Mouse (Mus musculus) heart, postnatal 36 days (tissue): ENCODE measurements at regions not wholly inside any gene's neighbourhood (a gene's known extent, or its start where the extent isn't known, plus 50 kb on each side); places are given as distances from the start of the nearest gene placed in this dataset.
"Not testable (repeated sequence)": the region's sequence is repeated elsewhere in the genome, so short reads cannot be mapped to it uniquely, and the experiment has no call there.

Experiments used
- DNase-seq, 2 experiments: peaks; one replicate each; pipeline ENCODE4 v3.0.0; 2021 to 2022
- intact Hi-C: fragments of 180-260 bp; cut with DNase I; formaldehyde crosslinking; loops from one replicate; pipeline ENCODE4 v1.15.1; 2025

DNA sequence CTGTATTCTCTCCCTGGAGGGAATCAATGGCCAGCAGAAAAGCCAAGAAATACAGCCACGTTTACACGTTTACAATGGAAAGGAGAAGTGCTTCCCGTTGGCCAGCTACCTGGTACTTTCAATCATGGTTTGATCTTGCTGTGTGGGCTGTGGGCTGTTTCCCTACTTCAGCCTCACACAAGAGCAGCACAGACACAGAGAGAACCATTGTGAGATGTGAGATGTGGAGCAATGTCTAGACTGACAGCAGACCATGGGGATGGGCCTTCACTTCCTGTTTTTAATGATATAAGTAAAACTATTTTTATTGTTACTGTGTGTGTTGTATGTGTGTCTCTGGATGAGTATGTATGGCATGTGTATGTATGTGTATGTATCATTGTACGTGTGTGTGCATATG lies 156.2 kb downstream of the Mterf1b start:
- no peak for DNase-seq
- intact Hi-C loops: no loop called here

DNA sequence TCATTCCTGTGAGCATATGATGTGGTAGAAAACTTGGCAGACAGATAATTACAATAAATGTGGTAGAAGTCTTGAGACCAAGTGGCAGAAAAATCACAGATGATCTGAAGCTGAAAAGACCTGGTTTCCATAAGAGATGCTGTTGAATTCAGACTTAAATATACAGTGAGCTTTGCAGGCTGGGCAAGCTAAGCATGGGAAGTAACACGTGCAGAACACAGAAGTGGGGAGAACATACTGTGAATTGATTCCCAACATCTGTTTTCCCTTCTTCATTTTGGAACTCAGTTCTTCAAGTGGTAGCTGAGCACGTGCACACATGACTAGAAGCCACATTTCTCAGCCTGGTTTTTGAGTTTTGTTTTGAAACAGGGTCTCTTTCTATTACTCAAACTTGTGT lies 157.8 kb downstream of the Mterf1b start:
- DNase-seq: no peak
- intact Hi-C loops: no loop called here

DNA sequence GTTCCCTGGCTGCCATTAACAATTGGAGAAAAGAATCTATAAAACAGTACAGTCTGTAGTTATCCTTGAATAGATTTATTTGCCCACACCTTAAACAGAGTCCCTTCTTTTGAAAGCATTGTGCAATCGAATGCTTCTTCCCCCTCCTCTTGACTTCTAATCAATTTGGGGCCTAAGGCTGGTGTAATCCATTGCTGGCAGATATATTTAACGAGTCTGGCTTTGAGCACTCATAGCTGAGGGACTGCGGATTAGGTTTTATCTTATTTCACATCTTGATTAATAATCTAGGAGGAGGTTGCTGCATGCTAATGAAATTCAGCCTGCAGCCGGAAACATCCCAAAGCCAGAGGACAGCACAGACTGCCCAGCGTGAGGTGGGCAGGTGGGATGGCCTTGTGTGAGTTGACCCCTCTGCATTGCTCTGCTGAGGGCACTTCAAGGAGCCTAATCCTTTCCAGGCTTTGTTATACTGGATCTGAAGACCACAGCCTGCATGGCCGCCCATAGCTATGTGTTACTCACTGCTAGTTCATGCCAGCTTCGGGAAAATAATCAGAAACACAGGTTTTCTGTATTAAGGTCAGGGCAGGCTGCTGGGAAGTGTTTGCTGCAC lies 163.6 kb downstream of the Mterf1b start:
- no peak for DNase-seq
- intact Hi-C loops: no loop called here

DNA sequence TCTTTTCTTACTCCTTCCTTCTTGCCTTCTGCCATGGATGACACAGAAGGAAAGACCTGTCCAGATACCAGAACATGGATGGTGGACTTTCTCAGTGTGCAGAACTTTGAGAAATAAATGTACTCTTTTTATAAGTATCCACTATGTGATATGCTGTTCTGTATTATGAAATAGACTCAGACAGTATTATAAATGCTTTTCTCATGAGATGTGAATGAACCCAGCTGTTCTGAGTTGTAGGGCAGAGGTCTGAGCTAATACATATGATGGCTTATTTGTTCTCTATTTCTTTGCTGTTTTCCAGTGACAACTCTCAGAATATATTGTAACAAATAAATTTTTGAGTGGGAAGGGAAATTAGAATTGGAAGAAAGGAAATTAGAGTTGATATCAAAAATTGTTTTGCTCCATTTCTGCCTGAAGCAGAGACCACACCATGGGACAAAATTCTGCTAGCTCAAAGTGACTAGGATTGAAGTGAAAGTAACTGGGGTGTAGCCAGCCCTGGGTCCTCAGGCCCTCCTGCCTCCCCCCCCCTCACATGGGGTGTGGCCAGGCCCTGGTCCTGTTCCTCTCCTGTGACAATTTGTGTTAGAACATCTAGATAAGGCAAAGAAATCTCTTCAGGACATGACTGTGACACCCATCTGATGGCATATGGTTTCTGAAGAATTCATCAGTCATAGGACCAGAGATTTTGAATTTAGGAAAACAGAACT lies 164.5 kb downstream of the Mterf1b start:
- intact Hi-C loops, DNase-seq: not testable (repeated sequence)

DNA sequence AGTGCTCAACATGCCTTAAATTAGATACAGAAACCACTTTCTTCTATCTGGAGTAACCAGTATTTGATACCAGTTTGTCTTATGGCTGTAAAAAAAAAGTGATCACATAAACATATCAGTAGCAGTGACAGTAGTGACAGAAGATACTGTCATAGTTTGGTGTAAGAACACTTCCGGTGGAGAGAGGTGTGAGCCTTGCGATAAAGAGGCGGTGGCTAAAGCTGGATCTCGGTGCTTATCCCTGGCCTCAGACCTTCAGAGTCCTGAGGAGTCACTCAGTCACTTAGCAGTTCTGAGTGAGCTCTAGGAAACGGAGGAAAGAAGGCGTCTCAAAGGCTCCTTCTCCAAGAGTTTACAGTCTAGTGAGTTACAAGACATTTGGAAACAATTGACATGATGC lies 169.4 kb downstream of the Mterf1b start:
- intact Hi-C loops, DNase-seq: not testable (repeated sequence)

DNA sequence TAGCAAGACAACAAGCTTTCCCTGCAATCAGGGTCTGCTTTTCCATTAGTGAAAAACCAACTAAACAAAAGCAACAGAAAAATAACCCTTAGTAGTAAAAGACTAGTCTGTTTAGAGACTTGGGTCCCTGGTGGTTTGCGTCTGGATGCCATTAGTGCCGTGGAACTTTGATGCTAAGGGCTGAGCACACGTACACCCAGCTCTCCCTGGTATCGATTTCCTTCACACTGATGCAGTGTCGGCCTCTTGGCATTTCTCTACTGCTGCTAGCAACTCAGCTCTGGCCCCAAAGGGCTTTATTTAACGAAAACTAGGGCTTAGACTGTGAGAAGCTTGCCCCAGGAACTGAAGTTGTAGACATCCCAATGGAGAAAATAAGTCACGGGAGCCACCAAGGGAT lies 192.6 kb downstream of the Mterf1b start:
- intact Hi-C loops: loop anchor here (10.0 kb wide), 1 partner anchor 220 kb away; no protein-coding TSS in a partner anchor

DNA sequence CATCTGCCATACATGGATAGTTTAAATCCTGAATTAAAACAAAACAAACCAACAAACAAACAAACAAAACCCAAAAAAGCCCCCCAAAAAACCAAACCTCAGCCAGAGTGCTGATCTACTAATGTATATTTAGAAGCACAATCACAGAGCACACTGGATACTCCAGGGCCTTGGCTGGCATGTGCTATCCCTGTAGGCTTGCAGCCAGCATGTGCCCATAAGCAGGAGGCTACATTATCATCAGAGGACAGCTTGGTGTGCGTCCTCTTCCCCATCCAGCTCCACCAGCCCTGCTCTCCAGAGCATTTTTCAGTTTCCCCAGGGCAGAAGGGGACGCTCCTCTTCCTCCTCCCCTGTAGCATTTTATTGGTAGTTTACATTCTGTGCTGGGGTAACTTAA lies 198.9 kb downstream of the Mterf1b start:
- intact Hi-C loops: no loop called here
- DNase-seq: no peak

More for the DNA sequence above, 192.6 kb downstream of the Mterf1b start:
- not testable (repeated sequence) for DNase-seq

DNA sequence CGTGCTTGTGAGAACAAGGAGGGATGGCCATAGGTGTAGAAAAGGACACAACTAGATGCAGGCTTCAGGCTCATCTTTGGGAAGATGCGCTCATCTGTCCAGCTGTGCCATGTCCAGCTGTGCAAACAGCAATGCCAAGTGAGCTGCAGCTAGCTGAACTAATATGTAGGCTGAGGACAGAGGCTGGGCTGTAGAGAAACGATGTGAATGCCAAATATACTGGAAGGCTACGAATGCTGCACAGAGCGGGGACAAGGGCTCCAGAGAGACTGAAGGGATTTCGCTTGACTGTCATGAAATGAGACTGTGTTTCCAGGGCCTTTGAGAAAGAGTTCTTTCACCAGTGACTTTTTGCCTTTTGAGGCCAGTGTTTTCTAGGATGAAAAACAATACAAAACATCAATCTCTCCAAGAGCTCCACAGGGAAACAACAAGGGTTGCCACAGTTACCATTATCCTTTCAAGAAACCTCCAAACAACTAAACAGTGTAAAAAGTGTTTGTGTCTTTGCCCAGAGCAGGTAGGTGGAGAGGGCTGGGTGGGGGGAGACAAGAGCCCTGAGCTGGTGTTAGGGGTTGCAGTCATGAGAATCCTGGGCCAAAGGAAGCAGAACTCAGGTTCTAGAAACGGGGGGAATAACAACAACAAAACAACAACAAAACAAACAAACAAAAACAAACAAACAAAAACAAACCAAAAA lies 202.3 kb downstream of the Mterf1b start:
- intact Hi-C loops, DNase-seq: not testable (repeated sequence)

DNA sequence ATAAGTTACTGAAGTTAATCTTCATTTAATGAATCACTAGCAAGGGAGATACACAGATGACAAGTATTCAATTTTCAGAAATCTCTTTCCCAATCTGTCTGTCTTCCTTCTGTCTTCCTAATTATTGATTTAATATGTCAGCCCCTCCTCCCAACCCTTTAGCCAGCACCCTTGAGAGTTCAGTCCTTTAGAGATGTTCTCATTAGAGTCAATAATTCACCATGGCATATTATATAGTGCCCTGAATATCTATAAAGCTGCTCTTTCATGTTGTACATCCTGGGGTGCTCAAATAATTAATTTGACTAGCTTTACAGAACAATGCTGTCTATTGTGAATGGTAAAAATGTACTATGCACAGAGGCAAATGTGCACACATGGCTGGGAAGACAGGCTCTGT lies 205.9 kb downstream of the Mterf1b start:
- DNase-seq: no peak
- intact Hi-C loops: no loop called here

DNA sequence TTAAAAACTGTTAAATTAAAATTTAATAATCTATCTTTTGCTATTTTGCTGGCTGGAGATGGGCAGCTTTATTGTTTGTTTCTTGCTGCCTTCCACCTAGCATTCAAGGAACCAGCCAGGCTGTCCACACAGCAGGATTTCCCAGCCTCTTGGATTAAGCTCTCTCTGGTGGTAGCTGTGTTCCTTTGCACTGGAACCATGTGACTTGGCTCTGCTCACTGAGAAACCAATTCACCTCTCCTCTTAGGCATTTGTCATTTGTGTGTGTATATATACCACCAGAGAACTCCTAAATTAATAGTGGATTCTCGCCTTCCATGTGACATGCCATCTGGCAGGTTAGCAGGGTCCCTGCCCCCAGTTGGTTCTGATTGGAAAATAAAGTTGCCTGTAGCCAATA lies 225.6 kb downstream of the Mterf1b start:
- intact Hi-C loops: no loop called here

More for the DNA sequence above, 225.6 kb downstream of the Mterf1b start:
- DNase-seq: no peak
